Mouse (Mus musculus): ENCODE data around the gene Coq9. TPM values are rescaled to one million over a fixed set of nuclear protein-coding genes. Genes with fewer than 3 reads are reported as not detected.
A peak's percentile ranks its signal among the peaks of the same experiment; 100 is the strongest.

Coq9 gene
- polyA plus RNA-seq, 1 experiment = 60.1 TPM

- DNase-seq (ENCODE audit: low read depth) = peak; percentile 94
- TF ChIP-seq CTCF (IDR thresholded peaks at IDR 0.05; ENCODE audit: borderline replicate concordance, extremely low read depth, insufficient read depth, insufficient read length) (peak; percentile 94), POLR2A (IDR thresholded peaks at IDR 0.05; ENCODE audit: borderline replicate concordance, extremely low read depth, insufficient read depth, insufficient read length, poor library complexity, severe bottlenecking) (peak; percentile 86)
Measured at GRCm38 (mm10) chr8:94857346-94858173, 19.4 kb downstream of the Coq9 start, which contains the start of gene Polr2c. Gene Polr2c, plus strand, starts transcription at chr8:94857450.

GRCm38 (mm10) chr8:94861352-94861910, 23.3 kb downstream of the Coq9 start:
- peak; percentile 79; the same call in 1 of the 2 replicates for TF ChIP-seq CTCF (IDR thresholded peaks at IDR 0.05; ENCODE audit: borderline replicate concordance, extremely low read depth, insufficient read depth, insufficient read length)
- TF ChIP-seq POLR2A (IDR thresholded peaks at IDR 0.05; ENCODE audit: borderline replicate concordance, extremely low read depth, insufficient read depth, insufficient read length, poor library complexity, severe bottlenecking) = no peak
- DNase-seq (ENCODE audit: low read depth) = peak; percentile 57

DNA sequence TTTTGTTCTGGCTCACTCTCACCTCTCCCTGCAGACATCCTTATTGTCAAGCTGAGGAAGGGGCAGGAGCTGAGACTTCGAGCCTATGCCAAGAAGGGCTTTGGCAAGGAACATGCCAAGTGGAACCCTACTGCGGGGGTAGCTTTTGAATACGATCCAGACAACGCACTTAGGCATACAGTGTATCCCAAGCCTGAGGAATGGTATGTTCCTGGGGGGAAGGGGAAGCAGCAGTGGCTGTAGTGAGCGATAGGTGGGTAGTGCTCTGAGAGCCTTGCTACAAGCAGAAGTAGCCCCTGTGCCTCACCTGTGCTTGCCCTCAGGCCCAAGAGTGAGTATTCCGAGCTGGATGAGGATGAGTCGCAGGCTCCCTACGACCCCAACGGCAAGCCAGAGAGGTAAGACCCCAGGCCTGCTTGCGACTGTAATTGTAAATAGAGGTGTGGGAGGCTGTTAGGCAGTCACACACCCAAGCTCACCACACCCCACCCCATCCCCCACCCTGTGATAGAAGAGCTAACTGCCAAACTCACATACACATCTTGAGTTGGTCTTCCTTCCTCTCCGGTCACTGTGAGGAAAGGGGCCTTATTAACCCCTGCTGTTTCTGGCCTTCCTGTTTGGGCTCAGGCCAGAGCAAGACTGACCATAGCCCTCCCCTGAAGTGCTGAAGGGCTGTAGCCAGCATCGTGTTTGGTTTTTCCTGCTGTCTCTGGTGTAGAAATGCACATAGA, 24.5 kb downstream of the Coq9 start:
- TF ChIP-seq CTCF (IDR thresholded peaks at IDR 0.05; ENCODE audit: borderline replicate concordance, extremely low read depth, insufficient read depth, insufficient read length) (no peak), POLR2A (IDR thresholded peaks at IDR 0.05; ENCODE audit: borderline replicate concordance, extremely low read depth, insufficient read depth, insufficient read length, poor library complexity, severe bottlenecking) (no peak)
- peak; percentile 31 for DNase-seq (ENCODE audit: low read depth)

DNA sequence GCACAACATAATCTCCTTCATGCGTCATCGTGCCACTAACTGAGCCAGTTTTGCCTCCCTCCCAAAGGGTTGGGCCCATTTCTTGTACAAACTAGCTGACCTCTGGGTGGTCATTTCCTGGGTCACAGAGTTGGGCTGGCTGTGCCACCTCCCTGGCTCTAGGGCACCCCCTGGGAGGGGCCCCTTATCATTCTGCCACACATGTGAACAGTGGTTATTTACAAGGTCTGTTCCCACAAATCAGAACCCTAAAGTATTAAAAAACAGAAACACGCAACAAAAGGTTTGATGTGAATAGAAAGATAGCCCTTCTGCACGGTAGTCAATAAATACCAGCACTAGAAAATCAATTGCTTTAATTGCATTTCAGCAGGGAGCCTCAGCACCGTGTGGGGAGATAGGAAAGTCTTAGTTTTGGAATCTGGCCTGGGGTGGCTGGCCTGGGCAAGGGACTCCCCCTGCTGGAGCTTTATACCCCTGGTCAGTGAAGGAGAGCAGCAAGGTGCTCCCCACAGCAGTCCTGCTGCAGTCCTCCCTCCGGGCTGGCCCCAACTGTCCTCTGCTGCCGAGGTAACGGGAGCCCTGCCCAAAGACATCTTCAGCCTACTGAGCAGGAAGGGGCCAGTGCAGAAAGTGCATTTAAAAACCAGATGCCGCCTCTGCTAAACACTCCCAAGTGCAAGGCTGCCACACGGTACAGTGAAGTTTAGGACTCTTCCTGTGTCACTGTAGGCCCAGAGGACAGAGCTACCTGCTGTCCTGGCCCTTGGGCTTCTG, 26.0 kb downstream of the Coq9 start:
- no peak for DNase-seq (ENCODE audit: low read depth)
- TF ChIP-seq POLR2A (IDR thresholded peaks at IDR 0.05; ENCODE audit: borderline replicate concordance, extremely low read depth, insufficient read depth, insufficient read length, poor library complexity, severe bottlenecking) (no peak), CTCF (IDR thresholded peaks at IDR 0.05; ENCODE audit: borderline replicate concordance, extremely low read depth, insufficient read depth, insufficient read length) (no peak)

DNA sequence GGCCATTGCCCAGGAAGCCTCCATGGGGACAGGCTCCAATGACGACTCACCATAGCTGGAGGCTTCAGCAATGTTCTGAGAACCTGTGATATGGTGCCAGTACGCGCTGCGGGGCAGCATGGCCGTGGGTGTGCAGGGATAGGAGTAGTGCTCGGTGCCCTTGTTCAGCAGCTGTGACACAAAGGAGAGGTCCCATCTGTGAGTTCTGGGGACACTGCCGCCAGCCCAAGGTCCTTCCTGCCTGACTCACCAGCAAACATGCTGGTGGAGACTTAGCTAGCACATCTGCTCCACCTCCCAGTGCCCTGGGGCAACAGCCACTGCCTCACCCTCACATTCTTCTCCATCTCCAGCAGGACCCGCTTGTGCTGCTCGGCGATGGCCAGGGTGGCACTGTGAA, 27.2 kb downstream of the Coq9 start:
- no peak for DNase-seq (ENCODE audit: low read depth)
- no peak for TF ChIP-seq CTCF (IDR thresholded peaks at IDR 0.05; ENCODE audit: borderline replicate concordance, extremely low read depth, insufficient read depth, insufficient read length)
- no peak for TF ChIP-seq POLR2A (IDR thresholded peaks at IDR 0.05; ENCODE audit: borderline replicate concordance, extremely low read depth, insufficient read depth, insufficient read length, poor library complexity, severe bottlenecking)

DNA sequence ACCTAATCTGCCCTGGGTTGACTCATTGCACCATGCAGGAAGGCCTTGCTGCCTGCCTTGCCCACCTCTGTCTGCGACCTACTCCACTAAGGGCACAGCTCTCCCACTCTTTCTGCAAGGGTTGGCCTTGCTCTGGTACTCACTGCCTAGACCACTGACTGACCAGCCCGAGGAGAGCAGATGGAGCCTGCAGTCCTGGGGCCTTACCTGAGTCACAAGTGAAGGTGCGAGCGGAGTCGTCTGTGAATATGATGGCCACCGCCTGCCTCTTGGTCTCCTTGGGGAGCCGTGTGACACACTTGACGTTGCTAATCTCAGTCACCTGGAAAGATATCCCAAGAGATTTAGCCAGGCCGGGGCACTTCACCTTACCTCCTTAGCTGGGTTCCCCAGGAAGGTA, 28.8 kb downstream of the Coq9 start:
- no peak for DNase-seq (ENCODE audit: low read depth)
- TF ChIP-seq POLR2A (IDR thresholded peaks at IDR 0.05; ENCODE audit: borderline replicate concordance, extremely low read depth, insufficient read depth, insufficient read length, poor library complexity, severe bottlenecking) = no peak
- TF ChIP-seq CTCF (IDR thresholded peaks at IDR 0.05; ENCODE audit: borderline replicate concordance, extremely low read depth, insufficient read depth, insufficient read length) = no peak

DNA sequence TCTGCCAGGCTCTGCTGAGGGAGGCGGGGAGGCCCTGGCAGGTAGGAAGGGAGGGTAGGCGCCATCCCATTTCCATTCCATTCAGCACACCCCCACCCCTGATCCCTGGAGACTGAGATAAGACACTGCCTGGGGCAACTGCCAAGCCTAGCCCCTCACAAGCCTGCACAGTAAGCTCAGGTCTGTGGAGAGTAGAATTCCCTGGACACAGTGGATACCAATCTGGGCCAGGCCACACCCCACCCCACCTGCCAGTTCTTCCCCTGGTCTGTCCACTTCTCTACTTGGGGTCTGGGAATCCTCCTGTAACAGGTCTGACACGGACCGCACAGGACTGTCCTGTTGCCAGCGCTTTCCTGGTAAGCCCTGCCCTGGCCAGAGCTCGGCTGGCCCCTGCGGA, 31.0 kb downstream of the Coq9 start:
- DNase-seq (ENCODE audit: low read depth) = peak; percentile 50
- TF ChIP-seq CTCF (IDR thresholded peaks at IDR 0.05; ENCODE audit: borderline replicate concordance, extremely low read depth, insufficient read depth, insufficient read length) = no peak
- TF ChIP-seq POLR2A (IDR thresholded peaks at IDR 0.05; ENCODE audit: borderline replicate concordance, extremely low read depth, insufficient read depth, insufficient read length, poor library complexity, severe bottlenecking) = no peak

DNA sequence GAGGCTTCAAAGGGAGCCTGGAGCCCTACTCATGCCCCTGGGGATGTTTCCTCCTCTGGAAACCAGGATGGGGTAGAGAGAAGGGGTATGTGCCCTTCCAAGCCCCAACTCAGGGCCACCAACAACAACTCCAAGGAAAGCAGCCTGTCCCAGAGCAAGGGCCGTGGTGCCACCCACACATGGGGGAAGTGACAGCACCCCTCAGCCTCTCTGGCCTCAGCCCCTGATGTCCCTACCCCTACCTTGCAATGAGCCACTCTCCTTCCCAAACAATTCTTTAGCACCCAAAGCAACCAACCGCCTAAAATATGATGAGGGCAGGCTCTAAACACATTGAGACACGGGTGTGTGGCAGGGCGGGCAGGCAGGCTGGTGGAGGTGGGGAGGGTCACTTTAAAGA, 31.9 kb downstream of the Coq9 start:
- DNase-seq (ENCODE audit: low read depth) = no peak
- TF ChIP-seq CTCF (IDR thresholded peaks at IDR 0.05; ENCODE audit: borderline replicate concordance, extremely low read depth, insufficient read depth, insufficient read length) (no peak), POLR2A (IDR thresholded peaks at IDR 0.05; ENCODE audit: borderline replicate concordance, extremely low read depth, insufficient read depth, insufficient read length, poor library complexity, severe bottlenecking) (no peak)

GRCm38 (mm10) chr8:94870474-94871107, 32.5 kb downstream of the Coq9 start:
- DNase-seq (ENCODE audit: low read depth) = peak; percentile 78
- no peak for TF ChIP-seq CTCF (IDR thresholded peaks at IDR 0.05; ENCODE audit: borderline replicate concordance, extremely low read depth, insufficient read depth, insufficient read length)

GRCm38 (mm10) chr8:94871108-94871894, 33.2 kb downstream of the Coq9 start:
- DNase-seq (ENCODE audit: low read depth) = peak; percentile 97
- TF ChIP-seq CTCF (IDR thresholded peaks at IDR 0.05; ENCODE audit: borderline replicate concordance, extremely low read depth, insufficient read depth, insufficient read length) = no peak
- TF ChIP-seq POLR2A (IDR thresholded peaks at IDR 0.05; ENCODE audit: borderline replicate concordance, extremely low read depth, insufficient read depth, insufficient read length, poor library complexity, severe bottlenecking) = peak; percentile 28; the same call in 1 of the 2 replicates
